Mouse (Mus musculus) v-Abl transformed pro-B cells (cell line): ENCODE measurements around the gene Atp8b4.

ENCODE experiments used
- in situ Hi-C, 2 experiments: fragments of 400-800 bp; cut with MboI; formaldehyde crosslinking; loops; one replicate each; pipeline ENCODE4 v1.15.1; 2025; ENCODE audit not compliant: unreplicated experiment in 2 of 2

Atp8b4 gene

DNA sequence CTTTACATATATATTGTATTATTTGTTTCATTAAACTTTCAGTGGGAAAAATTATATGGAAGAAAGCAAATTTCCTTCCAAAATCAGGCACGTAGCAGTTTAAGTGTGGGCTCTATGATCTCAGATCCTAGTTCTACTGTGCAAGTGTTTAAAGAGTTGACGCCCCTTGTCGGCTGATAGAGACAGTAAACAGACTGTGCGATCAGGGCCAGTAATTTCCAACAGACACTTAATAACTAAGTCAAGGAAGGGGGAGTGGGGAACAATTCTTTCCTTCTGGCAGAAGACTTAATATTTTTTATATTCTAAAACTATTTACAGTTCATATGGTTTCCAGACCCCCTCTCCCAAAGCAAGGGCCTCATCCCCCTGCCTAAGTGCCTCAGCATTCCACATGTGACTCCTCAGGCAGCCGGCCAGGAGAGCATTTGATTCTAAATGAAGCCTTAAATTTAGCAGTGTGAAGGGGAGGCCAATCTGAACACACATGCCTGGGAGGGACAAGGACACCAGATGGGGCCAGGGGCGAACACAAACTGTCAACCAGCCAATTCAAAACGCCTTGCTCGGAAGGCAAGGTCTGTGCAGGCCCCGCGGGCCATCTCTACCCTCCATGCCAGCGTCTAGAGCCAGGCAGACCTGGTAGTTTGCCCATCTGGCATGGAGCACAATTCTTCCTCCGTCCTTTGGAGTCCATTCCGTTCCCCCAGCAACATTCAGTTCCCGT lies 50.1 kb downstream of the Atp8b4 start:
- in situ Hi-C loops: no loop called here

DNA sequence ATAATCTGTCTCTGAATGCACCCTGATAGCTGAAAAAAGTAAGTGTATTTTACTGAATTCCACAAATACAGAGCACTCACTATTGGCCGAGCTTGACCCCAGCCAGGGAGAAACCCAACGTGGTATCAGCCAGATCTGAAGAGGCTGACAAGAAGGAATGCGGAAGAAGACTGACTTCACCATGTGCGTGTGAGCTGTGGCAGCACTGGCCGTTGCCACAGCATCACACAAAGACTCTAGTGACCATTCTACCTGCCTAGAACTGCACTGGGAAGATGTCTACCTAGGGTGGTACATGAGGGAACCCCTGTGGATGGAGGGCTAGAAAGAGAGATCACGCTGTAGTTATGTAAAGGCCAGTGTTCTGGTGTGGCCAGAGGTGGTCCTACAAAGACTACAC lies 55.4 kb downstream of the Atp8b4 start:
- in situ Hi-C loops: no loop called here

DNA sequence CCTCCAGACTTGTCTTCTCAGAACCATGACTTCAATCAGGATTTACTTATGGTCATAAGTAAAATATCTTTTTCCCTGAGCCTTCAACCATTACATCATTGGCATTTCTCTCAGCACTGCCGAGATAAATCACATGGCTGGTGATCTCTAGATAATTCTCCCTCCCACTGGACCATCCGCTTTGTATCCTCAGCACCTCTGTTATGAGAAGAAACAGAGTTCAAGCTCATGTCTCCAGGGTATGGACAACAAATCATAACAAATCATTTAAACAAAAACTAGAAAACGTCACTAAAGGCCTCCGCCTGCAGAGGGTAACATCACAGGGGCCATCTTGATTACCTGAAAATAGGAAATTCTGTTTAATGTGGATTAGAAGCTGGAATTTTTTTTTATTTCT lies 58.9 kb downstream of the Atp8b4 start:
- in situ Hi-C loops: no loop called here

DNA sequence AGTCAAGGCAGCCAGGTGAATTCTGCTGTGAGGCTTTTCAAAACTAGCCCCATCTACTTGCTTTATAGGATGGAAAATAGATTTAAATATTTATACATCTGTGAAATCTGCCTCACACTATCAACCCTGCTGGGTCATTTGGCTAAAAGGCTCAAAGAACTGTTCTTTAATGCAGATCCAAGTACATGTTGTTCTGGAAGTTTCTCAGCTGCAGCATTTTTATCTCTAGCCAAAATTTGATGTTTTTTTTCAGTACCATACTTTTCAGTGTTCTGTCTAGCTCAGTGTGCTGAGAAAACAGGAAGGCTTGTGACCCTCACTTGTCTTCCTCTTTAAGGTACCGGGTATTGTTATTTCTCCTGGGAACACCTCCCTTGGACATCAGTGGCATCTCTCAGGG lies 65.8 kb downstream of the Atp8b4 start:
- in situ Hi-C loops: no loop called here

DNA sequence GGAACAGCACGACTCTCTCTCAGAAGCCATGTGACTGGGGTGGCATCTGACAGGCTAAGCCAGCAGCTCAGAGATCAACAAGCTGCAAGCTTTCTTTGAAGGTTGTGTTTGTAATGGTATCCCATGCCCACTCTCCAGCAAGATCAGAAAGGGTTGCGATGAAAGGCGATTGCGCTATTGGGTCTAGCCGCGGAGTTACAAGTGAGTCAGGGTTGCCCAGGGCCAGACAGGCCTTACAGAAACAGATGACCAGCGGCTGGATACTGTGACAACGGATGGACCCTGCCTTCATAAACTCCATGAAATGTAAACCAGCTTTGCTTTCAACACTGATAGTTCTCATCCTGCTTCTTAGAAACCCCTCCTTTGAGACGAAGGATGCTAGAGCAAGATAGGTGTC lies 66.2 kb downstream of the Atp8b4 start:
- in situ Hi-C loops: no loop called here

DNA sequence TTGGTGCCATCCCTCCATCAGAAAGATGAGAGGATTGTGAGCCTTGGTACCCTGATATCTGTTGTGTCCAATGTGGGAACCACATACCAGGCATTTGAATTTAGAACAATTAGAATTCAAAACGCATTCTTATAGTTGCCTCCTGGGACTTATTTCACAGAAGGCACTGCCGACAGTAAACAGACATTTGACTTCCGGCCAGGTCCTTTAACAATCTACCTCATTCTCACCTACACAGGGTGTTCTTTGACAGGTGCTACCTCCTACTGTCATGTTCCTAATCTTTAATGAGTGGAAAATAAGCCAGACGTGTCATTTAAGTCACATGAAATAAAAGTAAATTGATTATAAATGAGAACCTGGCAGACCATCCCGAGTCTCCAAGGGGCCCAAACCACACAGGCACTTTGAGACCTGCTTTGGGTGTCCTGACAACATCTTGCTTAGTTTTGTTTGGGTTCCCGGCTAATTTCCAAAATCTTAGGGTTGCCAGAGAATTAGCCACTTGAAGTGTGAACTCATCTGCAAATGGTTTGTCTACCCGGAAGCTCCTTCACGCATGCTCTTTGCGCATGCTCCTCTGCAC lies 67.9 kb downstream of the Atp8b4 start:
- in situ Hi-C loops: no loop called here

DNA sequence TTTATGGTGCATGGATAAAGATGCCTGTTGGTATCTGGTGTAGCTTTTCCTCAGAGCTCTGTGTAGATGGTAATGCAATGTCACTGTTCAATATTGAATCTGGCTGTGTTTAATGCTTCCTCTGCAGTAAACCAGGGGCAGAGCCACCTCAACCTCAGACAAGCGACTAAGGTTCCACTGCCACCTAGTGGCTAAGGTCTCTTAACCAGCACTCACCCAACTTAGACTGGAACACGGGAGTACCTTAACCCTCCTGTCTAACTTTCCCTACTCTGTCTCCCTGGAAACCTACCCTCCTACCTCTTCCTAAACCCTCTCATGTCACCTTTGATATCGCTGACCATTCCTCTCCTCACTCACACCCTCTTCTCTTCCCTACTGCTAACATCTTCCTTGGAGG lies 71.2 kb downstream of the Atp8b4 start:
- in situ Hi-C loops: loop anchor here in 1 of 2 experiments (5.0 kb wide), 1 partner anchor 772 kb away; no protein-coding TSS in a partner anchor

DNA sequence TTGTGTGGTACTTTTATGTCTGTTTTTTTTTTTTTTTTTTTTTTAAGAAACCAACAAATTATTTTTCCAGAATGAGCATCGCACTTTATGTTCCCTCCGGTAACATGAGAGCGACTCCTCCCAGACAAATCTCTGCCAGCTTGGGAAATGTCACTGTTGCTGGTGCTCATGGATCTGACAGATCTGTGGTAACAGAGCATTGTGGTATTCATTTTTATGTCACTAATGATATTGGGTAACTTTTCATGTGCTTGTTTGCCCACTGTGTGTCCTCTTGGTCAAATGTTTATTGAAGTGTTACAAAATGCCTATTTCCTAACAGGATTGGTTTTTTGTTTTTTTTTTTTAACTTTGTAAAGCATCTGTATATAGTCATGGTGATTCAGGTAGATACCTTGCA lies 75.3 kb downstream of the Atp8b4 start:
- in situ Hi-C loops: loop anchor here in 1 of 2 experiments (5.0 kb wide), 1 partner anchor 768 kb away; no protein-coding TSS in a partner anchor

DNA sequence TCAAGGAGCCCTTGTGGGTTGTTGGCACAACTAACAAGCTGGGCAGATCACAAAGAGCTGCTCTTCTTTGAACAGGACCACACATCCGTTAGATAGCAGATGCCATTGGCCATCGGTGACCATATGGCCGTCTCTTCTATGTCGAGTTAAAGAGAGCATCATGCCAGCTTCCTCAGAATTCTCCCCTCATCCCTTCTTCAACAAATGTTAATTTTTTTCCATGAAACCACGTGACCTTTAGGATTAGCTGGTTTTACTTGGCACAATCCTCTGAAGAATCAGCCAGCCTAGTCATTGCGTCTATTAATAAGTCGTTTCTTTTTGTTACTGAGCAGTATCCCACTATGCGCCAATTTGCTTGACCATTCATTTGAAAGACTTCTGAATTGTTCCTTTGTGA lies 75.8 kb downstream of the Atp8b4 start:
- in situ Hi-C loops: loop anchor here in 1 of 2 experiments (5.0 kb wide), 1 partner anchor 767 kb away; no protein-coding TSS in a partner anchor

DNA sequence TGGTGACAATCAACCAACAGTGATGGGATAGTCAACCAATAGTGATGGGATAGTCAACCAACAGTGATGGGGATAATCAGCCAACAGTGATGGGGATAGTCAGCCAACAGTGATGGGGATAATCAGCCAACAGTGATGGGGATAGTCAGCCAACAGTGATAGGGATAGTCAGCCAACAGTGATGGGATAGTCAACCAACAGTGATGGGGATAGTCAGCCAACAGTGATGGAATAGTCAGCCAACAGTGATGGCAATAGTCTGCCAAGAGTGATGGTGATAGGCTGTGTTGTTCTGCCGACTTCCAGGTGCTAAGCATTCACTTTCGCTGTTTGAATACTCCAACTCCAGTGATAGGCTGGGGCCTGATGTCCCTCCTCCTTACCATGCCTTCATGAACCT lies 79.6 kb downstream of the Atp8b4 start:
- in situ Hi-C loops: no loop called here

DNA sequence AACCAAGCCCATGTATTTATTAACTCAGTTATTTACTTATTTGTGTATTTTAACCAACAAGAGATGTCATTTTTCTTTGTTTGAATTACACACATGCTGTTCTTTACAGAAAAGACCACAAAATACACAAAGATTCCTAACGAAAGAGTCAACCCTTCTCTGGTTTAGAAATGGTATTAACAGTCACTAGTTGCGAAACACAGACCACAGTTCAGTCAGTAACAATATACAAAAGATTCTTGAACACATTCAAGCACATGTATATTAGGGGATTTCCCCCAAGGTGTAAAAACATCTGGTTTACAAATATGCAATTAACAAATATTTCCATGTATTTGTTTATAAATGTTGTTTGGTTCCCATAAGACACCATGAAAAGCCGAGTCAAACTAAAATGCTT lies 81.6 kb downstream of the Atp8b4 start:
- in situ Hi-C loops: no loop called here

DNA sequence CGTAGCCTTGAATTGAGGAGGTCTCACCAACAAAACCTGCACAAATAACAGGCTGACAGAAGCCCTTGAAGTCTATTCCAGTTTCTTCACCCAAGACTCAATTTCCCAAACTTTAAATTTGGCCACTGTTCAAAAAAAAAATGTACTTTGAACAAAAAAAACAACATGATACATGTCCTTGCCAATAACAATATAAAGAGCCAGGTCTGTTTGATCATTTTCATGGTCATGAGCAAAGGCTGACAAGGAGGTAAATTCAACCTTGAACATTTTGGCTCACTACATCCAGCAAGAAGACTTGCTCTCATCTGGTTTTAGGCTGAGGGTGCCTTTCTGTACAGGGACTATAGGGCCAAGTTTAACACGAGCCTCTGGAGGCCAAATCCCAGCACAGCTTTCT lies 83.7 kb downstream of the Atp8b4 start:
- in situ Hi-C loops: no loop called here

DNA sequence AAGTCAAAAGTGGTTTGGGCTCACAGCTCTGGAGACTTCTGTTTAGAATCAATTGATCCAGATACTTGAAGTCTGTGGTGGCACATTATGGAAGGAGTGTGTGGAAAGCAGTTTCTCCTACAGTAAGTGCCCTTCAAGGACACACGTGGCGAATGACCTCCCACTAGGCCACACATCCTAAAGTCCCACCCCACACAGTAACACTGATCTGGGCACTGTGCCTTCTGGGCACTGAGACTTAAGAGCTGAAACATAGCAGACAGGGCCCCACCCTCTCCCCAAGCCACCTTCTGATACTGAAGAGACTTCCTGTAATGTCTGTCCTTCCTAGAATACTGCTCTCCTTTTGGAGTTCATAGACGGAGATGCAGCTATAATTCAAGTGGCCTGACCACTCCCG lies 84.5 kb downstream of the Atp8b4 start:
- in situ Hi-C loops: no loop called here

DNA sequence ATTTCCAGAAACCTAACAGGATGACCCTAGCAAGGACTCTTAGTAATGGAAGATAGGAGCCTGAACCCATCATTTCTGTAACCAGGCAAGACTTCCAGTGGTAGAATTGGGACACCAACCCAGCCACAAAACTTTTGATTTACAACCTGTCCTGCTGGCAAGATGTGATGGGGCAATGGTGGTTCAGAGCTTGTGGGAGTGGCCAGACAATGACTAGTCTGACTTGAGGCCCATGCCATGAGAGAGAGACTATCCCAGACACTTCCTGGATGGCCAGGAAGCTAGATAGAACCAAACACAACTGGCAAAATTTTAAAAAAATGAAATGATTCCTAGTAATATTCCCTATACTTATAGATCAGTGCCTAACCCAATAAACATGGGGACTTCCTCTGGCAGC lies 87.7 kb downstream of the Atp8b4 start:
- in situ Hi-C loops: no loop called here

DNA sequence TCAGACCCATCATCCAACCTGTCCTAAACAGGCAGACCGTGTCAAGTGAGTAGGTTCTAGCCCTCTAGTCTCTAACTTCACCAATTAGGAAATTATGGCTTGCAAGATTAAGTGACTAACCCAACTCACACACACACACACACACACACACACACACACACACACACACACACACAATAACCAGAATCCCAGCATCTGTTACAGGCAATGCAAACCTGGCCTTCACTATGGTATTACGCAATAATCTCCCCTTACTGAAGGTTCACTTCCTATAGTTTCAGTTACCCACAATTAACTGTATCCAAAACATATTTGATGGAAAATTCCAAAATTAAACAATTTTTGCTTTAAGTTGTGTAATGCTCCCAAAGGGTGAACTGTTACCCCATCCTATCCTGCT lies 101.0 kb downstream of the Atp8b4 start:
- in situ Hi-C loops: no loop called here

DNA sequence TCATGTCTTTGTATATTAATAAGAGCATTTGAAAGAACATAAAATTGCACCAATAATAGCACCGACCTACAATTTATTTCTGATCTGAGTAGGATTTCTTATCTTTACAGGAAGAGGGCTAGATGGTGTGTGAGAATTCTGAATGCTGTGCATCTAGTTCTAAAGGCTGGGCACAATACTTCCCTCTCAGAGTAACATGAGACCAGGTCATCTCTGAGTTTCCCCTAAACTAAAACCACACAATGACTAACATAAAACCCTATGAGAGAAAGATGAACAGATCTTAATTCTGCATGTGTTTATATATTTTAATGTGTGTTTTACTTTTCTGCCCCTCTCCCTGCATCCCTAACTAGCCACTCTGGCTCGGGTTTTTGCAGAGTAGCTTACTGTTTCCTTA lies 101.5 kb downstream of the Atp8b4 start:
- in situ Hi-C loops: no loop called here

DNA sequence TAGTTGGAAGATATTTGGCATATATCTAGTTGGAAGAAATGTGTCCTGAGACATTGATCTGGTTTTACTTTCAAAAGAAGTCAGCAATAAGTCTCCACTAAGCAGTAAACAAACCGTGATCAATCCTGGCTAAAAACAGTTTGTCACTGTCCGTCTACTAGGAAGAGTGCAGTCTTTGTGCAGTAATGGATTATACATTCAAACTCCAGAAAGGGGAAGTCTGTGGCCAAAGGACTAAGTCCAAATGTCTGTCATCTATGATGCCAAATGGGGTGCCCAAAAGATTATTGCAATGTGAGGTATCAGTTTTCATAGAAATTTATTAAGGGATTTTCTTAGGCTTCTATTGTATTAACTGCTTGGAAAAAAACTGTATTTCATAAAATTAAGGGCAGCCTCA lies 102.3 kb downstream of the Atp8b4 start:
- in situ Hi-C loops: no loop called here

DNA sequence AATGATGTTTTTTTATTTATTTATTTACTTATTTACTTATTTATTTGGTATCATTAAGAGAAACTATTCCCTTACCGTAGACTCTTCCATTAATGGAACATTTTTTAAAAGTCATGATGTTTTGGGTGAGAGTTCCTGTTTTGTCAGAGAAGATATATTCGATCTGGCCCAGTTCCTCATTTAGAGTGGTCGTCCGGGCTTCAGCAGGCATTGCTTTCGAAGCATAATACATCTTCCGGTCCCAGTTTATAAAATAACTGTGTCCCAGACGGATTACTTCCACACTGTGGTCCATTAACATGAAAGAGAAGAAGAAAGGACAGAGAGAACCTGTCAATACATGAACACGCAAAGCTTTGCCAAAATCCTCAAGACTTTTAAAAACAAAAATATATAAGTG lies 103.0 kb downstream of the Atp8b4 start:
- in situ Hi-C loops: no loop called here

DNA sequence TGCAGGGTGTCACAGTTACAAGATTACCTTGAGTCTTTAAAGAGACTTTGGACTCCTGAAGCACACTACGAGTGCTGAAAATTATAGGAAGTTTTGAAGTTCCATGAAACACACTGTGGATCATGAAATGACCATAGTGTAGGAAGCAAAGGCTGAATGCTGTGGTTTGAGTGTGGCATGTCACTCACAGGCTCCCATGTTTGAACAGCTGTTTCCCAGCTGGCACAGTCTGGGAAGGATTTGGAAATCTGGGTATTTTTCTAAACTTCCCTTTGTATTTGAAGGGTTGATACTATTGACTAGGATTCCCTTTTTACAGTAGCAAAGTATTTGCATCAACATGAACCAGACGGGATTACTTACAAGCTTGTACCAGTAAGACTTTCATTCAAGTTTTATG lies 105.5 kb downstream of the Atp8b4 start:
- in situ Hi-C loops: no loop called here

DNA sequence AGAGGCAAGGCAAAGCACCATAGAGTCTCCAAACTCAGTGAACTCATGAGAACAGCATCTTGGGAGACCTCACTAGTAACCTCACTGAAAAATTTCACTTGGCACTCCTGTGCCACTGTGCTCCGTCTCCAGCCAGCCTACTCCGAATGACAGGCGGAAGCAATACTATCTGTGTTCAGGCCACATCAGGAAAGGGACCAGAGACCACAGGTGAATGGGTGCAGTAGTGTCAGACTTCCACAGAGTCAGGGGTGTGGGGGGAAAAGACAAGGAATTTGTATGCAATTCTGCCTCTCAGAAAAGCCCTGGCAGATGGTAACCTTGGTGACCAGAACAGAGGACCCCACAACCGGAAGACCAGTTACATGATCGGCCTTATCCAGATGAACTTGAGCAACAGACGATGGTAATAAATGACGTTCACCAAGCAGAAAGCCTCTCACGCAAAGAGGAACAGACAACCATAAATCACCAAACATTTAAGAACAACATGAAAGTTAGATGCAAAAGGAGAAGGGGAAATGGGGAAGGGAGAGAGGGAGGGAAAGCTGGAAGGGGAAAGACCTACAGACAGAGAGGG lies 112.9 kb downstream of the Atp8b4 start:
- in situ Hi-C loops: no loop called here

DNA sequence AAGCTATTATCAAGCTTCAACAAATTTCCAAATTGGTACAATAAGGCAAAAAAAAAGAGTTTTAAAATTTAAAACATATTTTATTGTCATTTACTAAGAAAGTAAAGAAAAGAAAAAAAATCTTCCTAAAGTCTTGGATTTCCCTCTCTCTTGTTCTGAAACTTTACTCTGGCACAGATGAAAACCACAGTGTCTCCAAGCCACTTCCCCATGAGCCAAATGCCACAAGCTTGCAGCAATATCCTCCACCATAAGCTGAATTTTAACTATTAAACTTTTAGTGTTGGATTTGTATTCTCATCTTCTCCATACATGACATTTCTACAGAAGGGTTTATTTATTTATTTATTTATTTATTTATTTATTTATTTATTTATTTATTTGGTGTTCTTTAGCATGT lies 114.4 kb downstream of the Atp8b4 start:
- in situ Hi-C loops: no loop called here

DNA sequence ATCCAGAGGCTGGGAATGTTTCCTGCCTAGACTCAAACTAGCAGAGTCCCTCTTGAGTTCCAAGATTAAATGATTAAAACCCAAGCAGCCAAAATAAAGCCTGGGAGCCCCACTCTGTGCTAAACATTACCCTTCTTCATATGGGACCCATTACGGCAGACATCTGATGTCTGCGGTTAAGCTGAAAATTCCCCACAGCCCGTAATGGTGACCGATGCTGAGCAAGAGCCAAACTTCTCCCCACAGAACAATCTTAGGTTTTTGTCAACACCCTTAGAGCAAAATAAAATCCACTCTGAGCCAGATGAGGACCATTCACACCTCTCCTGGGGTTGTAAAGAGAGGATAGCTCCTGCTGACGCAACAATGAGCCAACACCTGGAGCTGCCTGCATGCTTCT lies 120.2 kb downstream of the Atp8b4 start:
- in situ Hi-C loops: no loop called here
